Mouse (Mus musculus) liver, embryonic 16.5 days (tissue): ENCODE measurements around the gene Spsb3. TPM values are rescaled to one million over a fixed set of nuclear protein-coding genes. Genes with fewer than 3 reads are reported as not detected.
A peak's percentile ranks its signal among the peaks of the same experiment; 100 is the strongest.

Experiments
- ATAC-seq: fragments of 200-750 bp; cut with Nextera tagmentation; 2 replicates; pipeline ENCODE4 v1.8.0; 2017; ENCODE audit warnings: low read depth, mild to moderate bottlenecking, moderate number of reproducible peaks, moderate library complexity
- H3K27ac ChIP-seq: fragments of 300-500 bp; sonication (generic); 2 replicates; pipeline ENCODE4 v1.5.1; 2014; ENCODE audit warnings: mild to moderate bottlenecking, low read length
- H3K27me3 ChIP-seq: fragments of 300-500 bp; sonication (generic); 2 replicates; pipeline ENCODE4 v1.6.1; 2014; ENCODE audit warnings: low read depth, low read length, mixed read lengths; ENCODE audit not compliant: control insufficient read depth, insufficient read depth
- H3K36me3 ChIP-seq: fragments of 300-500 bp; sonication (generic); 2 replicates; pipeline ENCODE4 v1.6.1; 2014; ENCODE audit warnings: mild to moderate bottlenecking; ENCODE audit not compliant: control insufficient read depth, insufficient read depth
- H3K4me1 ChIP-seq: fragments of 300-500 bp; sonication (generic); 2 replicates; pipeline ENCODE4 v1.6.1; 2014; ENCODE audit warnings: low read depth, low read length, mixed read lengths; ENCODE audit not compliant: control insufficient read depth
- H3K4me2 ChIP-seq: fragments of 300-500 bp; sonication (generic); 2 replicates; pipeline ENCODE4 v1.6.1; 2014; ENCODE audit warnings: low read depth, low read length, mixed read lengths
- H3K4me3 ChIP-seq: fragments of 300-500 bp; sonication (generic); 2 replicates; pipeline ENCODE4 v1.5.1; 2014; ENCODE audit warnings: low read depth, mild to moderate bottlenecking, low read length
- H3K9ac ChIP-seq: fragments of 300-500 bp; sonication (generic); 2 replicates; pipeline ENCODE4 v1.6.1; 2014; ENCODE audit warnings: low read depth, low read length
- H3K9me3 ChIP-seq: fragments of 300-500 bp; sonication (generic); replicated peaks from 2 replicates; pipeline ENCODE4 v1.6.1; 2016; ENCODE audit warnings: low read length; ENCODE audit not compliant: control insufficient read depth
- WGBS: fragments of 180-500 bp; shearing (Covaris S2); extraction: QIAGEN DNeasy Blood & Tissue Kit; methylation state at CpG from one replicate; pipeline ENCODE4 v1.1.7; 2014; ENCODE audit not compliant: insufficient replicate concordance; 5-methylcytosine and 5-hydroxymethylcytosine counted together
- polyA plus RNA-seq: library from polyadenylated mRNA; unstranded; fragments of >200 nt; fragmentation: Nextera tagmentation; extraction: Ambion mirVana; gene quantifications from 2 replicates; pipeline ENCODE4 v1.2.1, GENCODE M21; 2015

Spsb3 gene
- polyA plus RNA-seq, 1 experiment from 2014 or later = 40.3 TPM

DNA sequence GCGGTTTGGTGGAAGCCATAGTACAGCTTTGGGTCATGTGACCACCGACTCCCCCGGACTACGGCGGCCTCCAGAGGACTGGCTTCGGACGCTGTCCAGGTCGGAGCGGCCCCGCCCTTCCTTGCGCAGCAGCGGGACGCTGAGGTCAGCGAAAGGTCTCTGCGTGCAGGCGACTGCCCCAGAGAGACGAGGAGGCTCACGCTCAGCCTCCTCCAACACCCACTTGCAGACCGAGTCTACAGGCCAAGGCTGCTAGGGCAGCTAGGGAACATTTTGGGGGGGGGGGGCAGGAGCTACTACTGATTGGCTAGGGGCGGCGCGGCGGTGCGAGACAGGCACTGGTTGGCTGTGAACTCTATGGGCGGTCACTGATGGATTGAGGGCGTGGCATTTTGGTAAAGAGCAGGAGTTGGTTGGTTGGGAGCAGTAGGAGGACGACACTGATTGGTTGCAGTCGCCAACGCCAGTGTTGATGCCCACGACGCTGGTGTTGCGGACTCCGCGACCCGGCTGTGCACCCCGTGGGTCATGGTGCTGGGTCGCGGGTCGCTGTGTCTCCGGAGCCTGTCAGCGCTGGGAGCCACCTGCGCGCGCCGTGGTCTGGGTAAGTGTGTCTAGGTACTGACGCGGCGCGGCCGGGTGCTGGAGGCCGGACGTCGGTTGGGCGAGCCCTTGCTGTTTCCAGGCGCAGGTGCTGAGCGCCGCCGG is 36.2 kb upstream of the Spsb3 start, which contains the start of gene Fahd1:
Gene Fahd1 (minus strand): TSS at position 300 of the 708 bp plus-strand sequence.
- no peaks in the 10 kb centered on the region for H3K9me3 ChIP-seq
- ATAC-seq = peak; percentile 89
- no peaks in the 10 kb centered on the region for H3K27me3 ChIP-seq
- WGBS = under 1% methylated on average over 58 of the region's 58 CpGs
- peak within 1 kb of the TSS; percentile 98 for H3K4me3 ChIP-seq
- peak within 1 kb of the TSS; percentile 93 for H3K9ac ChIP-seq
- peak within 1 kb of the TSS; percentile 87 for H3K4me2 ChIP-seq
- peak within 1 kb of the TSS; percentile 99 for H3K27ac ChIP-seq
- peaks cover 20% of the 10 kb centered on the region for H3K36me3 ChIP-seq
- H3K4me1 ChIP-seq = peaks cover 15% of the 10 kb centered on the region

DNA sequence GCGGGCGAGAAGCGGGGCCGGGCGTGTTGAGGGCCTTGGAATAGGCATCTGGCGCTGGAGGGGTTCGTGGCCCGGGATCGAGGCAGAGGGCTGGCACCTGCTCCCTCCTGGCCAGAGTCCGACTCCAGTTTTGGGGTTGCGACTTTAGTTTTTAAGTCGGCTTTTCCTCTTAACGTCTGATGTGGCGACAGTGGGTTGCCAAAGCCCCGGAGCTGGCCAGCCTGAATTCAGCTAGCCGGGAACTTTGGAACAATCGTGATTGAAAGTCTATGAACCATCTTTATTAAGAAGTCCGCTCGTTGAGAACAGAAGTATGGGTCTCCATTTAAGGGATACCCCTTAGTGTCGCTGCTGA is 35.7 kb upstream of the Spsb3 start:
- Histone ChIP-seq H3K4me1 (peaks cover 15% of the 10 kb centered on the region), H3K36me3 (peaks cover 25% of the 10 kb centered on the region), H3K4me2 (peak overlapping the region; percentile 87), H3K27ac (peak overlapping the region; percentile 99), H3K9me3 (no peaks in the 10 kb centered on the region), H3K9ac (peak overlapping the region; percentile 93), H3K27me3 (no peaks in the 10 kb centered on the region), H3K4me3 (peak overlapping the region; percentile 98)
- no peak for ATAC-seq
- under 1% methylated on average over 20 of the region's 20 CpGs for WGBS

- Histone ChIP-seq H3K4me2 (peak overlapping the region; percentile 87), H3K9ac (peak overlapping the region; percentile 93), H3K4me1 (peaks cover 20% of the 10 kb centered on the region), H3K27ac (peak overlapping the region; percentile 99; the same call in 1 of the 2 replicates), H3K9me3 (no peaks in the 10 kb centered on the region), H3K27me3 (no peaks in the 10 kb centered on the region), H3K4me3 (peak overlapping the region; percentile 98), H3K36me3 (peaks cover 25% of the 10 kb centered on the region)
- no peak for ATAC-seq
- WGBS = 77% methylated on average over 10 of the region's 10 CpGs
Measured at GRCm38 (mm10) chr17:24851381-24852125, 34.9 kb upstream of the Spsb3 start.

- H3K4me1 ChIP-seq = peaks cover 50% of the 10 kb centered on the region
- H3K4me3 ChIP-seq = no peak overlapping the region
- 83% methylated on average over 3 of the region's 3 CpGs for WGBS
- peaks cover 27% of the 10 kb centered on the region for H3K36me3 ChIP-seq
- no peak overlapping the region for H3K9ac ChIP-seq
- ATAC-seq = no peak
- no peaks in the 10 kb centered on the region for H3K27me3 ChIP-seq
- H3K4me2 ChIP-seq = no peak overlapping the region
- H3K27ac ChIP-seq = peak overlapping the region; percentile 40
- no peaks in the 10 kb centered on the region for H3K9me3 ChIP-seq
Measured at GRCm38 (mm10) chr17:24855838-24856464, 30.5 kb upstream of the Spsb3 start.

GRCm38 (mm10) chr17:24856589-24856988 is 29.9 kb upstream of the Spsb3 start:
- no peak for ATAC-seq
- Histone ChIP-seq H3K9ac (no peak overlapping the region), H3K9me3 (no peaks in the 10 kb centered on the region), H3K4me3 (no peak overlapping the region), H3K36me3 (peaks cover 34% of the 10 kb centered on the region), H3K4me1 (peaks cover 47% of the 10 kb centered on the region), H3K4me2 (no peak overlapping the region), H3K27ac (no peak overlapping the region; the same call in 1 of the 2 replicates), H3K27me3 (no peaks in the 10 kb centered on the region)
- WGBS = 88% methylated on average over 13 of the region's 13 CpGs

GRCm38 (mm10) chr17:24857831-24858470 is 28.5 kb upstream of the Spsb3 start:
- H3K9ac ChIP-seq = peak overlapping the region; percentile 27
- peak overlapping the region; percentile 6; the same call in 1 of the 2 replicates for H3K4me3 ChIP-seq
- peak overlapping the region; percentile 46 for H3K4me2 ChIP-seq
- peaks cover 44% of the 10 kb centered on the region for H3K4me1 ChIP-seq
- H3K27ac ChIP-seq = peak overlapping the region; percentile 77
- ATAC-seq = peak; percentile 12; the same call in 1 of the 2 replicates
- H3K36me3 ChIP-seq = peaks cover 36% of the 10 kb centered on the region
- 68% methylated on average over 8 of the region's 8 CpGs for WGBS
- no peaks in the 10 kb centered on the region for H3K9me3 ChIP-seq
- no peaks in the 10 kb centered on the region for H3K27me3 ChIP-seq

DNA sequence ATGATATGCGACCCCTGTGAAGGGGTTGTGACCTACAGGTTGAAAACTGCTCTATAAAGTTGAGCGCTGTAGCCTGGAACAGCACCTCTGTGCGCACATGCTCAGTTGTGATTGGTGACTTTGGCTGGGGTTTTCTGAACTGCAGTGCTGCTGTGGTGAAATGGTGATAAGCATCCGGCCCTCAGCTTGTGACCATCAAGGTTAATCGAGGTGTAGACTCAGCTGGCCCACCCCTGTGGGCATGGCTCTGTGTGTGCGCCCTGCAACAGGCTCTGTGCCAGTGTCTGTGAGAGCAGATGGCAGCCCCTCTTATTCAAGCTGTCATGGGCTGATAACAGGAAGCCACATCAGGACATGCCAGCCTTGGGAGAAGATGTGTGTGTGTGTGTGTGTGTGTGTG is 27.5 kb upstream of the Spsb3 start:
- Histone ChIP-seq H3K9ac (no peak overlapping the region), H3K27me3 (no peaks in the 10 kb centered on the region), H3K9me3 (no peaks in the 10 kb centered on the region), H3K4me3 (no peak overlapping the region), H3K27ac (peak overlapping the region; percentile 77), H3K4me2 (peak overlapping the region; percentile 46), H3K4me1 (peaks cover 44% of the 10 kb centered on the region), H3K36me3 (peaks cover 29% of the 10 kb centered on the region)
- peak; percentile 95 for ATAC-seq
- WGBS = 40% methylated on average over 6 of the region's 6 CpGs

- 77% methylated on average over 8 of the region's 8 CpGs for WGBS
- H3K36me3 ChIP-seq = peaks cover 28% of the 10 kb centered on the region
- no peak overlapping the region for H3K4me3 ChIP-seq
- peak overlapping the region; percentile 26 for H3K9ac ChIP-seq
- no peaks in the 10 kb centered on the region for H3K9me3 ChIP-seq
- peak; percentile 75 for ATAC-seq
- H3K4me1 ChIP-seq = peaks cover 44% of the 10 kb centered on the region
- peak overlapping the region; percentile 31 for H3K4me2 ChIP-seq
- H3K27me3 ChIP-seq = no peaks in the 10 kb centered on the region
- peak overlapping the region; percentile 90 for H3K27ac ChIP-seq
Measured at GRCm38 (mm10) chr17:24860076-24860475, 26.4 kb upstream of the Spsb3 start.
